Mouse (Mus musculus) cerebellum, postnatal 14 days (tissue): ENCODE results near the gene Bcas3.

Experiments used
- DNase-seq, 2 experiments: peaks; one replicate each; pipeline ENCODE4 v3.0.0; 2021; ENCODE audit warnings: mixed read lengths in 2 of 2

The Bcas3 gene

GRCm38 (mm10) chr11:85380046-85380445, 27.1 kb downstream of the Bcas3 start:
- no peak for DNase-seq

GRCm38 (mm10) chr11:85382055-85382454, 29.1 kb downstream of the Bcas3 start:
- peak; percentile 77 to 82 for DNase-seq

DNA sequence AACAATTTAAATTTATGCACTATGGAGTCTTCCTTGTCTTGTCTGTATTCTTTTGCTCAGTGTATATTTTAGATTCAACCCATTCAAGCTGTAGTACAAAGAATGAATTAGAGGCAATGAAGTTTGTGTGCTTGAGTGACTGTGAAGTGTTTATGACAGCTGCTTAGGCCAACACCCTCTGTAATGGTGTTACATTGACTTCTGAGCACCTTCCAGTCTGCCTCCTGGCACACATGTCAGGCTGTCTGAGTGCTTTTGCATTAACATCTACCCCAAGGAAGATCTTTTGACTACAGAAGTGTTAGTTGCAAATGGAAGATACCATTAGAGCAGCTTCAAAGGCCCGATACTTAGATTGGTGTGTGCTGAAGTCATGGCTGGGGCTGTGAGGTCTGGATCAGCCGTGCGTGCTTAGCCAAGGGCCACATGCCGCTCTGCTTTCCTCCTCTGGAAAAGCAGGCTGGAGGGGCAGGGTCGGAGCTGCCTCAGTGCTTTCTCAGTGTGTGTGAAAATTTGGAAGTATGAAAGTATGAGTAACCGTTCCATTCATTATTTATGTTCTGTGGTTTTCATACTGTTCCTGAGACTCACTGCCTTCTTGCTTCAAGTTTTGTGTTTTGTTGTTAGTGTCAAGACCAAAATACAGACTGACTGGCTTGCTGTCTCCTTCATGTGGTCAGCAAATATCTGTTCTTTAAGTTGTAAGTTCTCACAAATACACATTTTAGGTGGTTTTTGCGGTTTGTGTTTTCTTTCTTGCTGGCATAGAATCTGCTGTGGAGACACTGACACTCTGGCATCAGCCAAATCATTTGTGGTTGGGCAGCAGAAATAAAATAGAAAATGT, 31.2 kb downstream of the Bcas3 start:
- DNase-seq, result no peak

DNA sequence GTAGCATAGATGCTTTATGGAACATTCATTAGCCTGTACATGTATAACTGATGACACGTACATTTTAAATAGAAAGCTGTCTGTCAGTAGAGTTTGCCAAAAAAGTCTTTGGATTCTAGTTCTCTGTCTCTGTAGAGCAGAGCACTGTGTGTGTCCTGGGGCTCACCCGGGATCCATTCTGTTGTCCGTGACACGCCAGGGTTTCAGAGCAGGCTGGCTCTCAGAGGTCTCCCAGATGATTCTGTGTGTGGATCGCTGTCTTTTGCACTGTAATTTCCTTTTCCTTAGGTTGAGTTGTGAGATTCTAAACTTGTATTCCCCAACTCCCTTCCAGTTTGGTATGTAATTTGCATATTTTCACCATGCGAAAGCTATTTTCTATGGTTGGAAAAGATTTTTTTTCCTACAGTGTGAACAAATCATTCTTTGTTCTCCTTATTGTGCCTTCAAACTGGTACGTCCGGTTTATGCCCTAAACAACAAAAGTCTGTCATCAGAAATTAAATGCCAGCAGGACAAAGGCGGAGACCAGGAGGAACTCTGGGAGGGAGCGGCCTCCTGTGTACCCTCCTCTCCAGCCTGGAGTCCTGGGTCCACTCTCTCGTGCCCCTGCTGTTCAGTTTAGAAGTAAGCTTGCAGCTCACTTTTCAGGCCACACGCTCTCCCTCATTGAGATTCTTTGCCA, 39.4 kb downstream of the Bcas3 start:
- no peak for DNase-seq

DNA sequence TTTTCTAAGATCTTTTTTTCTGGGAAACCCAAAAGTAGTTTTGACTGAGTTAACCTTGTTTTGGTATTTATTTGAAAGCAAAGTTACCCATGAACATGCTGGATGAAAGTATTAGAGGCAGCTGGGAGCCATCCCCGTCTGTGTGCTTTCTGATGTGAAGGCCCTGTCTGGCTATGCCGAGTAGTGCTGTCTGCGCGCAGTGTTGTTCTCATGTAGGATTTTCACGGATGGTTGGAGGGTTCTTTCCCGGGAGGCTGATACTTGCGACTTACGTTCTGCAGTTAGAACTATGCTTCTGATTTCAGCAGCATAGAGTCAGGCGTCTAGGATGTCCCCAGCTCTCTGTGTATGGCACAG, 39.9 kb downstream of the Bcas3 start:
- DNase-seq, result no peak

DNA sequence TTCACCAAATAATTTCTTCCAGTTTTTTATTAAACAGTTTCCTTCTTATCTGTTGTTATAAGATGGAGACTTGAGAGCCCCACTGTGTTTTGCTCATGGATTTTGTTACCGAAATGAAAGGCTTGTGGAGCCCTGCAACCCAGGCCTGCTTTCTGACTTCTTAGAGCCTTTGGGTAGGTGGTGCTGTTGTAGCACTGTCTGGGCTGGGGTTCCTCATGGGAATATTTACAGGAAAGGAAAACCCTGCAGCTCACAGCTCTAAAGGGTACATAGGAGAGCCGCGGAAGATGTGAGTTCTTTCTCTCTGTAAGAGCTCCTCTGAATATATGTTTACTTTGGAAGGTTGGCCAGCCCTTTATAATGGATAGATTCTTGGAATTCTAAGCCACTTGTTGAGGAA, 41.0 kb downstream of the Bcas3 start:
- no peak for DNase-seq

GRCm38 (mm10) chr11:85395361-85395760, 42.4 kb downstream of the Bcas3 start:
- DNase-seq, result no peak

GRCm38 (mm10) chr11:85406531-85406930, 53.6 kb downstream of the Bcas3 start:
- DNase-seq, result peak; percentile 77 to 78

GRCm38 (mm10) chr11:85407700-85408099, 54.7 kb downstream of the Bcas3 start:
- DNase-seq, result no peak

- no peak for DNase-seq
Measured at GRCm38 (mm10) chr11:85412319-85412718, 59.4 kb downstream of the Bcas3 start.

GRCm38 (mm10) chr11:85414476-85414875, 61.5 kb downstream of the Bcas3 start:
- peak in 1 of 2 experiments; percentile 36 for DNase-seq

DNA sequence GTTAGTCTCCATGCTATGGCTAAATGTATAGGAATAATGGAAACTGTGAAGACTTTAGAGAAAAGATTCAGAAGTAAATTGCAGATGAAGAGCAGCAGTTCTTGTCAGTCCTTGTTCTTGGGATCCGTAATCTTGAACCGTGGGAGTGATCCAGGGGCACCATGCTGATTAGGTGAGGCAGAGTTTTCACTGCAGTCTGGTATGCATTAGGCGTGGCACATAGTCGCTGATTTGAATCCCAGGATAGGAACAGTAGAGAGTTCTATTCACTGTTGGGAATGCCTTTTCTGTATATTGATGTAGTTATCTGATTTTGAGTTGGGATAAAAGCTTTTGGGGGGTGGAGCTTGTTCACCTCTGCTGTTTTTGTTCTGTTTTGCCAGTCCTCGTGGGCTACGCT, 74.4 kb downstream of the Bcas3 start:
- no peak for DNase-seq

GRCm38 (mm10) chr11:85428227-85428626, 75.3 kb downstream of the Bcas3 start:
- no peak for DNase-seq

DNA sequence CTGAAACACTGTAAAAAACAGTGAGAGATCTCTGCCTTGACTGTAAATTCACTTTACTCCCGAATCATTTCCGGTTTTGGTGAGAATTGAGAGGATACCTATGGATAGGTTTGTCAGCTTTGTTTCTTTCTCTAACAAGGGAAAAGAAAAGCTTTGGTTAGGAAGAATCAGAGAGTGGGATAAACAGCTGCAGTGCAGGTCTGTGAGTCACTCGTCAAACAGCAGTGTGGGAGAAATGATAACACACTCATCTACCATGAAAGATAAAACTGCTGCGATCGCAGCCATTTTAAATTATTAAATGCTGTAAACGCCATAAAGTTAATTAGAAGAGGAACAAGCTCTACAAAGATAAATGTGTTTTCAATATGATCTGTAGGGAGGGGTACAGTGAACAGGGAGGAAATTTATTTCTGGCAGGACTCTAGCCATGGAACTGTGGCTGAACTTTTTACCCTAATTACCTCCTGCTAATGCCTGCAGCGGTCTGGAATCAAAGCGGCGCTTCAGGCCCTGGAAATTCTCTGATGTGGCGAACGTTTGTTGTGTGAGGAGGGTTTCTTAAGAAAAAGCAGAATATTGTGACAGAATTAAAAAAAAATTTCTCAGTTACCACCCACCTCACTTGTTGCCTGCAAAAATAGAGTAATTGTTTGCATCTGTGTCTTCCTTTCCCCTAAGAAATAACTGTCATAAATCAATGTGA, 77.9 kb downstream of the Bcas3 start:
- no peak for DNase-seq

DNA sequence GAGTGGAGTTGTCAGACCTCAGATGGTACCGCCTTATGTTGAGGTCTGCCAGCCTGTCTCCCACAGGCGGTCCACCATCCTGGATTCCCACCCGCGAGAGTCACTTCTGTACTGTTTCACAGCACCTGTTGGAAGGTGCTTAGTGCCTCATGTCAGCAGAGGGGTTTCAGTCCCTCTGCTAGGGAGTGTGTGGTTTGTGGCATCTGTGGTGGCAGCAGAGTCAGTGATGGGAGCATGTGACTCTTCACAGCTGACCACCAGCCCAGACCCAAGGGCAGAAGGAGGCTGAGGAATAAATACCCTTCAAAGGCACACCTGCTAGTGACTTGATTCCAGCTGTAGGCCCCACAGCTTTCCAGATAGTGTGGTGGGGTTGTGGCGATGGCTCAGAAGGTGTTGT, 94.4 kb downstream of the Bcas3 start:
- no peak for DNase-seq

GRCm38 (mm10) chr11:85453598-85454304, 100.8 kb downstream of the Bcas3 start:
- no peak for DNase-seq

DNA sequence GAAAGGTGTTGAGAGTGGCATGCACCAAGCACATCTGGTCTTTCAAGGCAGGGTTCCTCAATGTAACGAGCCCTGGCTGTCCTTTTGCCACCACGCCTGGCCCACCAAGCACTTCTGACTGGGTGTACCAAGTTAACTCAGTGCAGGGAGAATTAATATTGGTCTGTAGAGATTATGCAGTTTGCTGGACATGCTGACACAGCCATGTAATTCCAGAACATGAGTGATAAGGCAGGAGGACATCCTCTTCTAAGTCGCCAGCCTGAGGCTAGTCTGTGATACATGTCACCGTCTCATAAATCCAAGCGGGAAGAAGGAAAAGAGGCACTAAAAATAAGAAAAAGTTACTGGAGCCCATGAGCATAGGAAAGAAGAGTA, 101.3 kb downstream of the Bcas3 start:
- no peak for DNase-seq

GRCm38 (mm10) chr11:85461536-85461935, 108.6 kb downstream of the Bcas3 start:
- no peak for DNase-seq

- peak; percentile 66 to 76 for DNase-seq
Measured at GRCm38 (mm10) chr11:85469526-85469925, 116.6 kb downstream of the Bcas3 start.

DNA sequence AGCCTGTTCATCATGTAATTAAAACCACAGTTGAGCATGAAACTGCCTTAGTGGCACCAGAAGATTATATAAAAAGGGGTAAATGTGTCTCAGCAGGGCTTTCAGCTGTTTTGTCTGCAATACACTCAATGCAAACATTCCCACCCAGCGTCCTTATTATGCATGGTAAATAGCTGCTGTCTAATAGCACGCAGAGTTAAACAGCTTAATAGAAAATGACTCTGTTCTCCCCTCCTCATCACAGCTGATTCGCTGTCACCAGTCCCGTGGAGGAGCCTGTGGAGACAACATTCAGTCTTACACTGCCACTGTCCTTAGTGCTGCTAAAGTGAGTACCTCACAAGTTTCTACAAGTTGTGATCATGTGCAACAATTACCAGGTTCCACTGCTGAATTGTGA, 117.5 kb downstream of the Bcas3 start:
- no peak for DNase-seq

- no peak for DNase-seq
Measured at GRCm38 (mm10) chr11:85474326-85474725, 121.4 kb downstream of the Bcas3 start.

DNA sequence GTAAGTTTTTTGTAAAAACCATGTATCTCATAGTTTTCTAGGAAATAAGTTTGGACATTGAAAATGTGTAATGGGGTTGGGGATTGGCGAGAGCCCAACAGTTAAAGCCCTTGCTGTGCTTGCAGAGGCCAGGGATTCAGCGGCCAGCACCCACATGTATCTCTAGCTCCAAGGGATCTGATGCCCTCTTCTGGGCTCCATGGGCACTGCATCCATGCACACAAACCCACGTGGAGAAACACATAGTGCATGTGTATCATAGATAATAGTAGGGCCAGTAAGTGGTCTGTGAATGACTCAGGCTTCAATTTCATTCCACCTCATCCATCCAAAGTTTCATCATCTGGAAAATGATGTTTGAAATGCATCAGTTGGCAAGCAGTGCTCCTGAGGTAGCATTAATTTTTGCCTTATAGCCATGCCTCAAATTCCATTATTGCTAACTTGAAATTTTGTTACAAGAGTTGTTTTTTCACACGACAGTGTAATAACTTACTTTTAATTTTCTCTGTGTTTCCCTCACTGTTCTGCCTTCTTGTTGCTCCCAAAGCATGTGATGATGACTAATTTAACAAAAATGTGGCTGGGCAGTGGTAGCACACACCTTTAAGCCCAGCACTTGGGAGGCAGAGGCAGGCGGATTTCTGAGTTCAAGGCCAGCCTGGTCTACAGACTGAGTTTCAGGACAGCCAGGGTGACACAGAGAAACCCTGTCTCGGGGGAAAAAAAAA, 129.9 kb downstream of the Bcas3 start:
- peak; percentile 17 to 34 for DNase-seq
